29 mouse cellular contexts compared by ENCODE assay signal in genomic region chr1:58315532-58315931, GRCm38 (mm10). TPM values are rescaled to one million over a fixed set of nuclear protein-coding genes. Genes with fewer than 3 reads are reported as not detected.
DNase-seq lines count a peak whose midpoint lies in the region; ATAC-seq and TF ChIP-seq lines count a peak whose summit lies in the region.
"Had no signal": no experiment of that assay in that cellular context is flagged by ENCODE, and none has a peak within 500 bp of the region (broad histone marks: within the 10 kb centered on the region; RNA-seq: fewer than 3 reads in every experiment).

No protein-coding gene starts in this region.

- peak; percentile 66 for DNase-seq in heart, embryonic 10.5 days (ENCODE audit: low spot score)
- peak; percentile 47 for DNase-seq in CD4-positive helper T cell, adult 2 months (ENCODE audit: low read depth, low spot score)
- DNase-seq in MEL (ENCODE audit: low read depth, low spot score) = no peak
- DNase-seq in hindbrain, embryonic 14.5 days (ENCODE audit: low spot score) = no peak
- no peak for DNase-seq in cerebellum, postnatal 25 days
- DNase-seq: adrenal gland, adult 8-10 months; adrenal gland, postnatal 25 days; cerebellum, adult 18-20 months; cerebellum, adult 9-10 months; cerebellum, postnatal 14 days; forebrain, postnatal 0 days; gastrocnemius, postnatal 25 days; heart, adult 18-20 months; heart, postnatal 36 days; kidney, adult 18-20 months had no signal

- no peak for TF ChIP-seq CTCF in MEL (IDR thresholded peaks at IDR 0.05 in 2 of 3, conservative IDR thresholded peaks at IDR 0.05 in 1 of 3; ENCODE audit: control insufficient read depth in 1 of 3, insufficient read depth in 1 of 3, low read depth in 2 of 3, low read length in 3 of 3, poor library complexity in 1 of 3, severe bottlenecking in 1 of 3)

- H3K27ac ChIP-seq in heart, embryonic 10.5 days = no peak overlapping the region
- no peak overlapping the region for H3K27ac ChIP-seq in heart, embryonic 12.5 days (ENCODE audit: poor library complexity, severe bottlenecking)
- H3K27ac ChIP-seq in MEL (ENCODE audit: control insufficient read depth, low read depth, low read length) = no peak overlapping the region
- no peak overlapping the region for H3K27ac ChIP-seq in hindbrain, embryonic 14.5 days
- H3K27ac ChIP-seq: embryonic facial prominence, embryonic 12.5 days; embryonic facial prominence, embryonic 15.5 days; hindbrain, embryonic 12.5 days had no signal

- no peaks in the 10 kb centered on the region for H3K79me2 ChIP-seq in MEL (ENCODE audit: control insufficient read depth, insufficient read depth, low read length, poor library complexity)

- 65% methylated on average over 6 of the region's 6 CpGs for WGBS in heart, embryonic 10.5 days
- WGBS in heart, embryonic 12.5 days = 65% methylated on average over 6 of the region's 6 CpGs
- WGBS in hindbrain, embryonic 14.5 days = 73% methylated on average over 6 of the region's 6 CpGs

- no peak overlapping the region for H3K9ac ChIP-seq in heart, embryonic 12.5 days
- H3K9ac ChIP-seq in MEL (ENCODE audit: control insufficient read depth, low read depth, low read length, poor library complexity, severe bottlenecking) = no peak overlapping the region
- no peak overlapping the region for H3K9ac ChIP-seq in hindbrain, embryonic 14.5 days
- H3K9ac ChIP-seq: embryonic facial prominence, embryonic 12.5 days; embryonic facial prominence, embryonic 15.5 days; forebrain, postnatal 0 days; hindbrain, embryonic 12.5 days had no signal

- H3K4me3 ChIP-seq in heart, embryonic 10.5 days = no peak overlapping the region
- no peak overlapping the region for H3K4me3 ChIP-seq in heart, embryonic 12.5 days
- no peak overlapping the region for H3K4me3 ChIP-seq in MEL (ENCODE audit: control insufficient read depth in 1 of 2, insufficient read depth in 1 of 2, low read depth in 2 of 2, low read length in 2 of 2)
- no peak overlapping the region for H3K4me3 ChIP-seq in hindbrain, embryonic 14.5 days (replicated peaks; ENCODE audit: low read length)
- H3K4me3 ChIP-seq: embryonic facial prominence, embryonic 12.5 days; embryonic facial prominence, embryonic 15.5 days; hindbrain, embryonic 12.5 days had no signal

- TF ChIP-seq EP300 in MEL (IDR thresholded peaks at IDR 0.05; ENCODE audit: low read depth in 1 of 2, low read length in 2 of 2) = no peak

- TF ChIP-seq RAD21 in MEL (IDR thresholded peaks at IDR 0.05; ENCODE audit: low read depth, low read length) = no peak

- no peaks in the 10 kb centered on the region for H3K4me1 ChIP-seq in heart, embryonic 10.5 days
- no peaks in the 10 kb centered on the region for H3K4me1 ChIP-seq in heart, embryonic 12.5 days (replicated peaks)
- no peaks in the 10 kb centered on the region; a peak in 1 of 4 replicates for H3K4me1 ChIP-seq in MEL (ENCODE audit: control insufficient read depth in 1 of 2, insufficient read depth in 2 of 2, low read length in 2 of 2)
- no peaks in the 10 kb centered on the region for H3K4me1 ChIP-seq in hindbrain, embryonic 14.5 days (replicated peaks; ENCODE audit: control insufficient read depth, insufficient read depth, low read length)
- H3K4me1 ChIP-seq: embryonic facial prominence, embryonic 12.5 days; embryonic facial prominence, embryonic 15.5 days; hindbrain, embryonic 12.5 days had no signal

- no peak for ATAC-seq in heart, embryonic 12.5 days (ENCODE audit: insufficient number of reproducible peaks, low FRiP score)
- peak; percentile 77 for ATAC-seq in inflammation-experienced regulatory T-cells, adult 6 months
- no peak for ATAC-seq in monocyte, adult 5-6 weeks (replicated peaks; ENCODE audit: insufficient number of reproducible peaks, low FRiP score, low TSS enrichment, poor library complexity, severe bottlenecking)
- no peak for ATAC-seq in hindbrain, embryonic 14.5 days (ENCODE audit: low FRiP score)
- ATAC-seq: forebrain, embryonic 14.5 days; forebrain, postnatal 0 days; hindbrain, embryonic 16.5 days; intestine, embryonic 16.5 days; Patski had no signal

- no peaks in the 10 kb centered on the region for H3K27me3 ChIP-seq in heart, embryonic 10.5 days (ENCODE audit: insufficient read depth, poor library complexity, severe bottlenecking)
- no peaks in the 10 kb centered on the region for H3K27me3 ChIP-seq in heart, embryonic 12.5 days (replicated peaks)
- no peaks in the 10 kb centered on the region for H3K27me3 ChIP-seq in MEL (ENCODE audit: control insufficient read depth in 1 of 2, insufficient read depth in 2 of 2, low read length in 2 of 2)
- no peaks in the 10 kb centered on the region for H3K27me3 ChIP-seq in hindbrain, embryonic 14.5 days (ENCODE audit: control insufficient read depth, insufficient read depth, low read length)
- H3K27me3 ChIP-seq: embryonic facial prominence, embryonic 12.5 days; embryonic facial prominence, embryonic 15.5 days; hindbrain, embryonic 12.5 days; Patski had no signal

- H3K9me3 ChIP-seq in heart, embryonic 10.5 days = no peaks in the 10 kb centered on the region
- no peaks in the 10 kb centered on the region for H3K9me3 ChIP-seq in heart, embryonic 12.5 days (replicated peaks)
- no peaks in the 10 kb centered on the region for H3K9me3 ChIP-seq in MEL (replicated peaks; ENCODE audit: insufficient read depth, low read length)
- no peaks in the 10 kb centered on the region for H3K9me3 ChIP-seq in hindbrain, embryonic 14.5 days (ENCODE audit: control insufficient read depth, low read length)
- H3K9me3 ChIP-seq: embryonic facial prominence, embryonic 12.5 days; embryonic facial prominence, embryonic 15.5 days; hindbrain, embryonic 12.5 days had no signal

- no peaks in the 10 kb centered on the region for H3K36me3 ChIP-seq in heart, embryonic 10.5 days
- no peaks in the 10 kb centered on the region for H3K36me3 ChIP-seq in heart, embryonic 12.5 days
- H3K36me3 ChIP-seq in MEL (ENCODE audit: control insufficient read depth in 1 of 2, insufficient read depth in 2 of 2, low read length in 2 of 2) = no peaks in the 10 kb centered on the region
- H3K36me3 ChIP-seq in hindbrain, embryonic 14.5 days (replicated peaks; ENCODE audit: control insufficient read depth, insufficient read depth) = no peaks in the 10 kb centered on the region
- H3K36me3 ChIP-seq: embryonic facial prominence, embryonic 12.5 days; embryonic facial prominence, embryonic 15.5 days; hindbrain, embryonic 12.5 days had no signal

- H3K4me2 ChIP-seq in heart, embryonic 12.5 days = no peak overlapping the region
- H3K4me2 ChIP-seq in hindbrain, embryonic 14.5 days (replicated peaks) = no peak overlapping the region
- H3K4me2 ChIP-seq: embryonic facial prominence, embryonic 12.5 days; embryonic facial prominence, embryonic 15.5 days; hindbrain, embryonic 12.5 days had no signal

- no peak for TF ChIP-seq POLR2A in MEL (IDR thresholded peaks at IDR 0.05; ENCODE audit: control insufficient read depth in 1 of 2, insufficient read depth in 1 of 2, low read depth in 1 of 2, low read length in 2 of 2, poor library complexity in 1 of 2)

TF ChIP-seq in MEL, 35 proteins besides CTCF, POLR2A, EP300 and RAD21:
- TF ChIP-seq USF1 (IDR thresholded peaks at IDR 0.05; ENCODE audit: low read depth, low read length) = peak; percentile 51; the same call in 1 of the 2 replicates
- TF ChIP-seq UBTF (IDR thresholded peaks at IDR 0.05; ENCODE audit: borderline replicate concordance, insufficient read depth, low read depth, low read length) = no peak
- TF ChIP-seq MYC (IDR thresholded peaks at IDR 0.05; ENCODE audit: low read depth, low read length) = no peak

RNA-seq across cellular contexts. Expression of gene Aox2, which starts 37.4 kb away (rescaled TPM):
- polyA plus RNA-seq in heart, embryonic 10.5 days (2016; fragmentation: Nextera tagmentation; extraction: Ambion mirVana) = 0.05 TPM in 1 of 2 replicates, not detected in the other
- polyA plus RNA-seq in heart, embryonic 12.5 days (2016; fragmentation: Nextera tagmentation; extraction: Ambion mirVana) = not detected in 2 replicates
- total RNA-seq in MEL (2012; rRNA removed) = 0.03 and 0.08 TPM in 2 replicates
- polyA plus RNA-seq in MEL (2012; ENCODE audit: insufficient read depth in 1 of 2, insufficient read length in 2 of 2, low read depth in 1 of 2, low replicate concordance in 2 of 2, missing spikeins in 1 of 2) = under 1 TPM in 1 of 2 experiments, not detected in 1; 0.04 TPM
- not detected for polyA plus RNA-seq in inflammation-experienced regulatory T-cells, adult 6 months (2017; shearing (Covaris generic))
- total RNA-seq in monocyte, adult 5-6 weeks (2017) = 0.10 TPM in 1 of 3 replicates, not detected in the others
- polyA plus RNA-seq in hindbrain, embryonic 14.5 days (2014; fragmentation: Nextera tagmentation; extraction: Ambion mirVana) = 0.05 TPM in 1 of 2 replicates, not detected in the other
- total RNA-seq: gastrocnemius, postnatal 25 days; heart, postnatal 36 days had no signal
- polyA plus RNA-seq: forebrain, embryonic 11.5 days; forebrain, embryonic 14.5 days; forebrain, postnatal 0 days; gonadal fat pad, adult 2 months; heart, embryonic 14.5 days; heart, postnatal 0 days had no signal

Comparison
In these comparisons a context has a peak if more than half of its experiments do, and no peak if none do; other contexts are left out.
1. DNase-seq: peak in heart, embryonic 10.5 days (single experiment) and CD4-positive helper T cell, adult 2 months (single experiment); none in MEL (single experiment), hindbrain, embryonic 14.5 days (single experiment) and cerebellum, postnatal 25 days (0 of 2).